In genomic region chr7:125992356-125992891, GRCm38 (mm10) we compare ENCODE assay signal across 22 mouse cellular contexts.
A peak's percentile ranks its signal among the peaks of the same experiment; 100 is the strongest.
DNase-seq lines count a peak whose midpoint lies in the region; ATAC-seq and TF ChIP-seq lines count a peak whose summit lies in the region.
"Had no signal": no experiment of that assay in that cellular context is flagged by ENCODE, and none has a peak within 500 bp of the region (broad histone marks: within the 10 kb centered on the region; RNA-seq: fewer than 3 reads in every experiment).

No protein-coding gene starts in this region.

- no peak overlapping the region for H3K4me3 ChIP-seq in hindbrain, embryonic 10.5 days
- no peak overlapping the region for H3K4me3 ChIP-seq in hindbrain, embryonic 11.5 days (ENCODE audit: low read depth, low read length)
- H3K4me3 ChIP-seq in hindbrain, embryonic 12.5 days: no peak overlapping the region
- no peak overlapping the region for H3K4me3 ChIP-seq in hindbrain, postnatal 0 days (ENCODE audit: low read length)
- H3K4me3 ChIP-seq: embryonic facial prominence, embryonic 15.5 days; heart, adult 2 months; heart, embryonic 13.5 days; limb, embryonic 13.5 days; liver, embryonic 12.5 days; midbrain, embryonic 12.5 days; neural tube, embryonic 12.5 days had no signal

- H3K36me3 ChIP-seq in hindbrain, embryonic 10.5 days: no peaks in the 10 kb centered on the region
- H3K36me3 ChIP-seq in hindbrain, embryonic 11.5 days (ENCODE audit: control insufficient read depth, insufficient read depth, low read length): no peaks in the 10 kb centered on the region
- no peaks in the 10 kb centered on the region for H3K36me3 ChIP-seq in hindbrain, embryonic 12.5 days
- H3K36me3 ChIP-seq in hindbrain, postnatal 0 days (ENCODE audit: insufficient read depth, low read length): no peaks in the 10 kb centered on the region
- H3K36me3 ChIP-seq: embryonic facial prominence, embryonic 15.5 days; heart, embryonic 13.5 days; limb, embryonic 13.5 days; liver, embryonic 12.5 days; midbrain, embryonic 12.5 days; neural tube, embryonic 12.5 days had no signal

- H3K4me2 ChIP-seq in hindbrain, embryonic 11.5 days (replicated peaks; ENCODE audit: low read depth, low read length): no peak overlapping the region
- H3K4me2 ChIP-seq in hindbrain, embryonic 12.5 days (replicated peaks): no peak overlapping the region
- no peak overlapping the region for H3K4me2 ChIP-seq in hindbrain, postnatal 0 days (ENCODE audit: low read depth, low read length)
- H3K4me2 ChIP-seq: embryonic facial prominence, embryonic 15.5 days; heart, embryonic 13.5 days; limb, embryonic 13.5 days; liver, embryonic 12.5 days; midbrain, embryonic 12.5 days; neural tube, embryonic 12.5 days had no signal

- H3K4me1 ChIP-seq in hindbrain, embryonic 10.5 days (replicated peaks): peaks cover 48% of the 10 kb centered on the region
- H3K4me1 ChIP-seq in hindbrain, embryonic 11.5 days (replicated peaks; ENCODE audit: control insufficient read depth, insufficient read depth, low read length): peaks cover 4% of the 10 kb centered on the region; the same call in 1 of the 2 replicates
- peaks cover 18% of the 10 kb centered on the region for H3K4me1 ChIP-seq in hindbrain, embryonic 12.5 days
- peaks cover 13% of the 10 kb centered on the region for H3K4me1 ChIP-seq in hindbrain, postnatal 0 days (ENCODE audit: insufficient read depth, low read length)
- H3K4me1 ChIP-seq: embryonic facial prominence, embryonic 15.5 days; limb, embryonic 13.5 days; liver, embryonic 12.5 days had no signal

- H3K9me3 ChIP-seq in hindbrain, embryonic 10.5 days: no peaks in the 10 kb centered on the region
- H3K9me3 ChIP-seq in hindbrain, embryonic 11.5 days (ENCODE audit: control insufficient read depth, low read length): no peaks in the 10 kb centered on the region
- no peaks in the 10 kb centered on the region for H3K9me3 ChIP-seq in hindbrain, embryonic 12.5 days (replicated peaks)
- no peaks in the 10 kb centered on the region for H3K9me3 ChIP-seq in hindbrain, postnatal 0 days (ENCODE audit: low read length)
- H3K9me3 ChIP-seq: embryonic facial prominence, embryonic 15.5 days; limb, embryonic 13.5 days; liver, embryonic 12.5 days; midbrain, embryonic 12.5 days; neural tube, embryonic 12.5 days had no signal

- no peak overlapping the region for H3K9ac ChIP-seq in hindbrain, embryonic 11.5 days (ENCODE audit: low read depth, low read length)
- no peak overlapping the region for H3K9ac ChIP-seq in hindbrain, embryonic 12.5 days
- H3K9ac ChIP-seq in hindbrain, postnatal 0 days (replicated peaks; ENCODE audit: low read length): no peak overlapping the region
- H3K9ac ChIP-seq: embryonic facial prominence, embryonic 15.5 days; heart, embryonic 13.5 days; limb, embryonic 13.5 days; liver, embryonic 12.5 days; midbrain, embryonic 12.5 days; neural tube, embryonic 12.5 days had no signal

- peak; percentile 50 to 67 for DNase-seq in cerebellum, postnatal 10 days
- no peak for DNase-seq in cerebellum, postnatal 4 days (ENCODE audit: low spot score in 2 of 2)
- DNase-seq in hindbrain, embryonic 10.5 days (ENCODE audit: low spot score): no peak
- no peak for DNase-seq in hindbrain, embryonic 11.5 days (ENCODE audit: low spot score)
- DNase-seq in hindbrain, postnatal 0 days (ENCODE audit: low spot score): no peak
- no peak for DNase-seq in adrenal gland, postnatal 25 days
- DNase-seq: gastrocnemius, postnatal 36 days; heart, adult 2 months; heart, postnatal 14 days; kidney, adult 18-20 months; kidney, postnatal 4 days; layer of hippocampus, adult 9-11 months; lung, adult 18-20 months; lung, postnatal 10 days had no signal

- peak overlapping the region; percentile 36; the same call in 1 of the 2 replicates for H3K27ac ChIP-seq in hindbrain, embryonic 10.5 days
- H3K27ac ChIP-seq in hindbrain, embryonic 11.5 days (ENCODE audit: low read depth, low read length): no peak overlapping the region; the same call in 1 of the 2 replicates
- 0 out of 2 replicates have a peak overlapping the region, but pooled peaks have one; percentile 55 for H3K27ac ChIP-seq in hindbrain, embryonic 12.5 days
- H3K27ac ChIP-seq in hindbrain, postnatal 0 days: peak overlapping the region; percentile 45; the same call in 1 of the 2 replicates
- H3K27ac ChIP-seq: embryonic facial prominence, embryonic 15.5 days; heart, adult 2 months; heart, embryonic 13.5 days; limb, embryonic 13.5 days; liver, embryonic 12.5 days; neural tube, embryonic 12.5 days had no signal

- WGBS in hindbrain, embryonic 10.5 days: 73% methylated on average over 6 of the region's 6 CpGs
- 71% methylated on average over 6 of the region's 6 CpGs for WGBS in hindbrain, embryonic 11.5 days
- 60% methylated on average over 6 of the region's 6 CpGs for WGBS in hindbrain, embryonic 12.5 days
- WGBS in hindbrain, postnatal 0 days: 39% methylated on average over 6 of the region's 6 CpGs

- TF ChIP-seq CTCF in hindbrain, postnatal 0 days (IDR thresholded peaks at IDR 0.05; ENCODE audit: low read depth): no peak

- H3K27me3 ChIP-seq in hindbrain, embryonic 10.5 days (ENCODE audit: insufficient read depth, poor library complexity, severe bottlenecking): no peaks in the 10 kb centered on the region; the same call in 1 of the 2 replicates
- no peaks in the 10 kb centered on the region for H3K27me3 ChIP-seq in hindbrain, embryonic 11.5 days (ENCODE audit: control insufficient read depth, insufficient read depth, low read length)
- 0 out of 2 replicates have a peak, but pooled peaks cover 1% of the 10 kb centered on the region for H3K27me3 ChIP-seq in hindbrain, embryonic 12.5 days
- H3K27me3 ChIP-seq in hindbrain, postnatal 0 days (ENCODE audit: insufficient read depth, low read length): no peaks in the 10 kb centered on the region
- H3K27me3 ChIP-seq: embryonic facial prominence, embryonic 15.5 days; heart, embryonic 13.5 days; limb, embryonic 13.5 days; neural tube, embryonic 12.5 days had no signal

- ATAC-seq in hindbrain, embryonic 11.5 days (ENCODE audit: low FRiP score): no peak
- ATAC-seq in hindbrain, embryonic 12.5 days (ENCODE audit: low FRiP score): no peak
- peak; percentile 25 for ATAC-seq in hindbrain, postnatal 0 days
- ATAC-seq: inflammation-experienced regulatory T-cells, adult 6 months; liver, embryonic 12.5 days had no signal

Comparison
In these comparisons a context has a peak if more than half of its experiments do, and no peak if none do; other contexts are left out.
1. DNase-seq: peak in cerebellum, postnatal 10 days (2 of 2); none in cerebellum, postnatal 4 days (0 of 2), hindbrain, embryonic 10.5 days (single experiment), hindbrain, embryonic 11.5 days (single experiment), hindbrain, postnatal 0 days (single experiment) and adrenal gland, postnatal 25 days (single experiment).